Mouse (Mus musculus) cerebellum, adult 9-11 months (tissue): ENCODE measurements around the gene Gpx4.
A peak's percentile ranks its signal among the peaks of the same experiment; 100 is the strongest.

Source experiments
- DNase-seq: peaks from one replicate; pipeline ENCODE4 v3.0.0; 2022

The Gpx4 gene

DNA sequence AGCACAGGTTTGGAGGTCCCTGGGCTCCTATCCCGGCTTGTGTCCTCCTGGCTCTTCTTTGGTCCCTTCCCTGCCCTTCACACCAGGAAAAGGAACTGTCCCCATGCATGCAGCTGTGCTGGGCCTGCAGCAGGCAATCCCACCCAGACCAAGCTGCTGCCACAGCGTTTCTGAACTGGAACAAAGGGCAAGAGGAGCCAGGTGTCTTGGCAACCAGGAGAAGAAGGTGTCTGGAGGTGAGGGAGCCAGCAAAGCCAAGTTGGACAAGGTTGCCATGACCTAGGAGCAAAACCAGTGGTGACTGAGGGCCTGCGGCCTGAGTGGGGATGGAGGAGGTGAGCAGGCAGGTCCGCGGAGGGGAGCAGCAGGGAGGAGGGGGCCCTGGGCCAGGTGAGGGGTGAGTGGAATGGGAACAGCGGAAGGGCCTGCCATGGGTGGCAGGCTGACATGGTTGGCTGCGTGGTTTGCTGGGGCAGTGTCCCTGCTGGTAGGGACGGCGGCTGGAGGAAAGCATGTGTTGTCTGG is at the start of gene Gpx4:
Gene Gpx4, plus strand, starts transcription at position 126 of the 525 bp plus-strand sequence.
- peak; percentile 16 for DNase-seq

DNA sequence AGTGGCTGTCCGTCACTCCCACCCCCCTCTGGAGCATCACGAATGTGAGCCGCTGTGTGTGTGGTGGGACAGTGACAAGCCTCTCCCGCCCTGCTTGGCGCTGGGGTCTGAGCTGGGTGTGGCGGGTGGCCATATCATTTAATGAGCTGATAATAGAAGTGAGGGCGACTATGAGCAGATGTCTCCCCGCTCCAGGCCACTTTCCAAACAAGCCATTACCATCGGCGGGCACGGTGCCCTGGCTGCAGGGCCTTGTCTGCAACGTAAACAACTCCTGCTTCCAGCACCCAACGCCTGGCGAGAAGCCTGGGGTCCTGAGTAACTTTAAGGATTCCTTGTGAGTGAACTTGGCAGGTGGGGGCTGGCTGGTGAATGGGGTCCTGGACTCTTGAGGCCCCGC is 49.1 kb upstream of the Gpx4 start:
- DNase-seq = peak; percentile 85

DNA sequence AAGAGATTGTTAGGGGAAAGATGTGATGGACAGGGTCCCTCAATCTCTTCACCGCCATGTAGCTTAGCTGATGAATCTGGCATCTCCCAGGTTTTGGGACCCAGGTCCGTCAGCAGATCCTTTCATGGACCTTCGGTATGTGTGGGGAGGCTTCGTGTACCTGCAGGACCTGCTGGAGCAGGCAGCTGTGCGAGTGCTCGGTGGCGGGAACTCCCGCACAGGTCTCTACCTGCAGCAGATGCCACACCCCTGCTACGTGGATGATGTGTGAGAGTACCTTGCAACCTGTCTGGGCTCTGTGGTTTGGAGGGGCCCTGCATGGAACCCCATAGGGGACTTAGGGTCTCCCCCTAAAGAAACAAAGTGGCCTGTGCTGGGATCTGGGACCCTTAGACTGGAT is 45.0 kb upstream of the Gpx4 start:
- no peak for DNase-seq

DNA sequence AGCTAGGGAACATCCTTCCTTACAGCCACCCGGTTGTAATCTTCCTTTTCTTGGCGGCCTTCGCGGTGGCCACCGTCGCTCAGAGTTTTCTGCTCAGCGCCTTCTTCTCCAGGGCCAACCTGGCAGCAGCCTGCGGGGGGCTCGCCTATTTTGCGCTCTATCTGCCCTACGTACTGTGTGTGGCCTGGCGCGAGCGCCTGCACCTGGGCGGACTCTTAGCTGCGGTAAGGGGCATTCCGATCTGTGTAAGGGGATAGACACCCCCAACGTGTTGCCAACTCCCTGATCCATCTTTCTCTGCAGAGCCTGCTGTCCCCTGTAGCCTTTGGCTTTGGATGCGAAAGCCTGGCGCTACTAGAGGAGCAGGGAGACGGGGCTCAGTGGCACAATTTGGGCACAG is 44.1 kb upstream of the Gpx4 start:
- DNase-seq = no peak

DNA sequence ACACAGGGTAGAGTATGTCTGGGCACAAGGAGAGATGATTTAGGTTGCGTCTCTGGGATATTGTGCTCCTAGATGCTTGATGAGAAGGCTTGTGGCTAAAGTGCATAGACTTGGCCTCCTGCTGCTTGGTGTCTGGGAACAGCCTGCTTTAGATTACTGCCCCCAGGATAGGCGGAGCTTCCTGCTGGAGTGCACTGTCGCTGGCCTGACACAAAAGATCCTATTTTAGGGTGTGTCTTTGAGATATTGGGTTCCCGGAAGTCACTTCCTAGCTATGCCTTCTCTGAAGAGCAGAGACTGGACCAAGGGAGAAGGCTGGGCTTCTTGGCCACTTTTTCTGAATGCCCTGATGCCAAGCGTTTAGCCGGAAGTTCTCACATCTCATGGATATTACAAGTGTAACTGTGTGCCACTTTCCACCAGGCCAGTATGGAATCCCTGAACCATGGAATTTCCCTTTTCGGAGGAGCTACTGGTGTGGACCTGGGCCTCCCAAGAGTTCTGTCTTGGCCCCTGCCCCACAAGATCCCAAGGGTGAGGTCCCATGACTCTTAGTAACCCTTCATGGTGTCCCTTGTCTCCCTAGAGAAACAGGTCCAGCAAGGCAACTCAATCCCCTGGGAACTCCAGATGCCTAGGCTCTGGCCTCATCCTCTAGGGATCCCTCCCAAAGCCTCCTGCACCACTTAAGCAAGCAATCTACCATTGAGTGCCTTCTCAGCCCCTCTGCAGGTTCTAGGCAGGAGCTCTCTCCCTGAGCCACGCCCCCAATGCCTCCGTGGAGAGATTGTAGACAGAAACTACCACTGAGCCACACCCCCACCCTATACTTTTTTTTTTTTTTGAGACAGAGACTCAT is 43.4 kb upstream of the Gpx4 start:
- no peak for DNase-seq

DNA sequence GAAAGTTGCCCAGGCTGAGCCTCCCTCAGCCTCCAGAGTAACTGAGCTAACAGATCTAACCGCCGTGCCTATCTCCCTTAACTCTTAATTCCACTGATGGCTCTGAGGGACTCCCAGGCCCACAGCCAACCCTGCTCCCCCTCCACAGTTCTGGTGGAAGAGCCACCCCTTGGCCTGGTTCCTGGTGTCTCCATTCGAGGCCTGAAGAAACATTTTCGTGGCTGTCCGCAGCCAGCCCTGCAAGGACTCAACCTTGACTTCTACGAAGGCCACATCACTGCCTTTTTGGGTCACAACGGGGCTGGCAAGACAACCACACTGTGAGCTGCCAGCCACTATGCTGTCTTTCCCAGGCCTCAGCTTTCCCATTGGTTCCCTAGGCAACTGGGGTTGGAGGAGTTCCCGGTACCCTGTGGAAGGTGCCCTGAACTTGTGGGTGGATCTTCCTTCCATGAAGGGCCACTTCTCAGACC is 42.7 kb upstream of the Gpx4 start:
- DNase-seq = no peak

DNA sequence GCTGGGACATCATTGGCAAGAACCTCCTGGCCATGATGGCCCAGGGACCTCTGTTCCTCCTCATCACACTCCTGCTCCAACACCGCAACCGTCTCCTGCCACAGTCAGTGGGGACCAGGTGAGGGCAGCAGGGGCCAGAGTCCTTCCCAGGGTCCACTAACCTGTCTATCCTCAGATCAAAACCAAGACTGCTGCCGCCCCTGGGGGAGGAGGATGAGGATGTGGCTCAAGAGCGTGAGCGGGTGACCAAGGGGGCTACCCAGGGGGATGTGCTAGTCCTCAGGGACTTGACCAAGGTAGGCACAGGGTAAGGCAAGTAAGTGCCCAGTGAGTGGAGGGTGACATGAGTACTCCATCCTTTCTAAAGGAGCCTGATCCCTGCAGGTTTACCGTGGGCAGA is 35.2 kb upstream of the Gpx4 start:
- DNase-seq = no peak

DNA sequence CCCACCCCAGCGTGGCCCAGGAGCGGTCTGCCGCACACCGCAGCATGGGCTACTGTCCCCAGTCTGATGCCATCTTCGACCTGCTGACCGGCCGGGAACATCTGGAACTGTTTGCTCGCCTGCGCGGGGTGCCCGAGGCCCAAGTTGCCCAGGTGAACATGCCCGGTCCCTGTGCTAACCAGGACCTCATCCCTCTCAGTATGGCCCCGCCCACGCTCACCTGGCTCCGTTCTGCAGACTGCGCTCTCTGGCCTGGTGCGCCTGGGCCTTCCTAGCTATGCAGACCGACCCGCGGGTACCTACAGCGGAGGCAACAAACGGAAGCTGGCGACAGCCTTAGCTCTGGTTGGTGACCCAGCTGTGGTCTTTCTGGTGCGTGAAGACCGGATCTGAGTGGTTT is 33.4 kb upstream of the Gpx4 start:
- no peak for DNase-seq

DNA sequence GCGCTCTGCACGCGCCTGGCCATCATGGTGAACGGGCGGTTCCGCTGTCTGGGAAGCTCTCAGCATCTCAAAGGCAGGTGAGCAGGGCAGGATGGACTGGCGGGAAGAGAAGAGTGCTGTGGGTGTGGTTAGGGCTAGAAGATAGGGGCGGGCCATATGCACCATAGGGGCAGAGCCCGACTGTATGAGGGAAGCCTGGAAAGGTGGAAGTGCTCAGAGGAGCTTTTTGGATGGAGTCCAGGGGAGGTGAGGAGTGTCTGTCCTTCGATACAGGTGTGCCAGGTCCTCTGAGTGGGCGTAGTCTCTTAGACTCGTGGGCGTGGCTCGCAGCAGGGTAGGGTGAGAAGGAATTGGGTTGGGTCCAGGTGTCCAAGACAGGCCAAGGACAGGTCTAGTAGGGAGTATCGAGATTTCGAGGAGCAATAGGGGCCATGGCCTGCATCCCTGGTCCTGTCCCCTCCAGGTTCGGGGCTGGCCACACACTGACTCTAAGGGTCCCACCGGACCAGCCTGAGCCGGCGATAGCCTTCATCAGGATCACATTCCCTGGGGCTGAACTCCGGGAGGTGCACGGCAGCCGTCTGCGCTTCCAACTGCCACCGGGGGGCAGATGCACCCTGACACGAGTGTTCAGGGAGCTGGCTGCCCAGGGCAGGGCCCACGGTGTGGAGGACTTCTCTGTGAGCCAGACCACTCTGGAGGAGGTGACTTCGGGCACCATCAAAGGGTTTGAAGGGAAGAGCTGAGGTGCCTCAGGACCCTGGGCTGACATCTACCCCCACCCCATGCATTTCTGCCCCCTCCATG is 32.3 kb upstream of the Gpx4 start:
- DNase-seq = no peak

DNA sequence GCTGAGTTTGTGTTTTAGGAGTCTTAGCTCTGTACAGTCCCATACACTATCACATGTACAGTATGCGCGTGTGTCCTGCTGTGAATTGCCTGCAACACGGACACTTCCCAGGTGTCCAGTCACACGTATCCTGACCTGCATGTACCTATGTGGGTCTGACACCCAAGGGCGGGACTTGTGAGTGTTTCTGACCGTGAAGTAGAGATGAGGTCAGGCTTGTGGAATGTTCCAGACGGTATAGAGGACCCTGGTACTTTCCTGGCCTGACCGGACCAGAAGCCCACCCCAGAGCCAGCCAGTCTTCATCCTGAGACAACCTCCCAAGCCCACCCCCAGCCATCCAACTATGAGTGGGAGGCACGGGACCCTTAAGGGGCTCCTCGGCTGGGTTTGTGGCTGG is 31.4 kb upstream of the Gpx4 start:
- DNase-seq = no peak

DNA sequence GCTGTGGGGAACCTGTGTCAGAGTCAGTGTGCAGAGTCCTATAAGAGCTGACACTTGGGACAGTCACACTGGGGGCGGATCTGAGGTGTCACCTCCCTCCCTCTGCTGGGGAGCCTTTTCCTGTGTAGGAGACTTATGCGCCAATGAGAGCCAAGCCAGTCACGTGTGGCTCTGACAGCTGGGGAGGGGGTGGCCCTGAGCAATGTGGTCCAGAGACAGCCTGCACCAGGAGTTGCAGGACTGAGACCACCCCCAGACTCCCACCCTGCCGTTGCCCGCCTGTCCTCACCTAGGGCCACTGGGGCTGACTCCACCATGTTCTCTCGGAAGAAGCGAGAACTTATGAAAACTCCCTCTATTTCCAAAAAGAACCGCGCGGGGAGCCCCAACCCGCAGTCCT is 30.5 kb upstream of the Gpx4 start, which contains the start of gene Arhgap45:
Gene Arhgap45, plus strand, starts transcription at position 143 of the 400 bp plus-strand sequence.
- no peak for DNase-seq

DNA sequence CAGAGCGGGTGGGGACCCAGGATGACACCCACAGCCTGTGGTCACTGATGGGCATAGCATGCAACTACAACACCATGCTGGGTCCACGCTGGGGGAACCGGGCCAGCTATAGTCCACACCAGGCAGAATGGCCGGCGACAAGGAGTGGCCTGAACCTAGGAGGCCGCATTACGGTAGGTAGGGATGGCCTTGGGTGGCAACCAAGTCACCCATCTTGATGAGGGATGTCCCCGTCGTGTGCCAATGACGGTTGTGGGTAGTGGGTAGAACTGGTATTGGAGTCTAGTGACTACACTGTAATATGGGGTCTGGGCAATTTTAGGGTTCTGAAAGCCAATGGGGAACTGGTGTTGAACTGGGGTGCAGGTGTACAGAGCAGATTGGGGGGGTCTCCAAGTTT is 30.0 kb upstream of the Gpx4 start:
- DNase-seq = no peak

DNA sequence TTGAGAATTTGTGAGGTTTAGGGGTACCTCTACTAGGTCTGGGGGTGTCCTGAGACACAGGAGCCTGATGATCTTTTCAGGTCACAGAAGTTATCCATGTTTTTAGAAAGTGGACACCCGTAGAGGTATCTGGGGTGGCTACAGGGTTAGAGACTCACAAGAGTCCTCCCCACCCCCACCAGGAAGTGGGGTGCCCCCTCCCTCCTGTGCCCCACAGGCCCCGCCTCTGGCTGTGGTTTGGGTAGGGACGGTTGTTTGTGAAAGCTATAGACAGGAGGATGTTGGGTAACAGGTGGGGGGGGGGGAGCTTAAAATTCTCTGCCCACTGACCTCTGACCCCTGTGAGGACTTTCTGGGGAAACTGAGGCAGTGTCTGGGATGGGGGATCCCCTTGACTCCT is 29.6 kb upstream of the Gpx4 start:
- no peak for DNase-seq

DNA sequence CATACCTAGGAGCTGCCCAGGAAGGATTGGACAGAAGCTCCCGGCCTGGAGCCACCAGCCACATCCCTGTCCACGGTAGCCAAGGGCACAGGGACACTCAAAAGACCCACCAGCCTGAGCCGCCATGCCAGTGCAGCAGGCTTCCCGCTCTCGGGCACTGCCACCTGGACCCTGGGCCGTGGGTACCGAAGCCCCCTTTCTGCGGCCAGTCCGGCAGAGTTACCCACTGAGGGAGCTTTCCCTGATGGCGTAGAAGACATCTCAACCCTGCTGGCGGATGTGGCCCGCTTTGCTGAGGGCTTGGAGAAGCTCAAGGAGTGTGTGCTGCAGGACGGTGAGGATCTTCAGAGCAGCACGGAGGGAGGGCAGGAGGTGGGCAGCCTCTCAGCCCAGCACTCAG is 29.2 kb upstream of the Gpx4 start:
- DNase-seq = no peak

DNA sequence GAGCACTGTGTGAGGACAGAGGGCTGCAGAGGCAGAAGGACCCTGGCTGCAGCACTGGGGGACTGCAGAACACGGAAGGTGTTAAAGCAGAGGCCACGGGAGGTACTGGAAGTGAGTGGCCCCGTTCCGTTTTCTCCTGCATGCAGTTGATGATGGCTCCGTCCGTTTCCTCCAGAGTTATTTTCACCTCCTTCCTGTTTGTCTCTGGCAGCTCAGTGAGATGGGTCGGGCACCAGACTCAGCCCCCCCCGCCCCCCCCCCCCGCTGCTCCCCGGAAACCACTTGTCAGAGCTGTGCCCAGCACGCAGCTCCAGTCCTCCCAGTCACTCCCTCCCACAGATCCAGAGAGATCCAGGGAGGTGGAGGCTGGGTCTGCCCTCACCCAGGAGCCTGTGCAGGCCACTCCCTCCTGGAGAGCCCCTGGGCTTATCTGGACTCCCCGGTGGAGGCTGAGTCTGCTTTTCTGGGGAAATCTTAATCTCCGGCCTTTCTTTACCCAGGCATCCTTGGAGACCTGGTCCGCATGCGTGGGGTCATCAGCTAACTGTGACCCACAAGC is 28.1 kb upstream of the Gpx4 start:
- no peak for DNase-seq

DNA sequence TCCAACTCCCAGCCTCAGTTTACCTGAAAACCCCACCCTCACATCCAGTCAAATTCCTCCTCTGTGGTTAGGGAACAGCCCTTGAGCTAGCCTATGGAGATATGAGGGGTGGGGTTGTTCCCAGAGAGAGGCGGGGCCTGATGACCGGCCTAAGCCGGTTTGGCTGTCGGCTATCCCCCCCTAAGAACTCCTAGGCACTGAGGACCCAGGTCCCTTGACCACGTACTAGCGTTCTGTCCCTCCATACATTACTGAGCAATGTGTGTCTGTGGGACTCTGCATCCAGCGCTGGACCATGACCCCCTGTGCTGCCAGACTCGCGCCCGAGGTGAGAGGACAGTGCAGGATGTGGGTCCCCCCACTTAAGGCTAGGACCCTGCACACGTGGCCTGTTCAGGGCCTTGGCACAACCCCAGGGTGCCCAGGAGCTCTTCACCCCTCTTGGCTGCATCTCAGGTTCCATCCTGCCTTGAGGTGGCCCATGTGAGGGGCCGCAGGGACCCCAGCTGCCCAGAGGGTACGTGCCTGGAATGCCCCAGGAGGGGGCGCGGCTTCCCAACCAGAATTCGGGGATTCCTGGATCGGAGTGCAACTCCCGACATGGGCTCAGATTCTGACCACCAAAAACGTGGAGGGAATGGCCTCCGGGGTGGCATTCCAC is 27.4 kb upstream of the Gpx4 start:
- DNase-seq = no peak

DNA sequence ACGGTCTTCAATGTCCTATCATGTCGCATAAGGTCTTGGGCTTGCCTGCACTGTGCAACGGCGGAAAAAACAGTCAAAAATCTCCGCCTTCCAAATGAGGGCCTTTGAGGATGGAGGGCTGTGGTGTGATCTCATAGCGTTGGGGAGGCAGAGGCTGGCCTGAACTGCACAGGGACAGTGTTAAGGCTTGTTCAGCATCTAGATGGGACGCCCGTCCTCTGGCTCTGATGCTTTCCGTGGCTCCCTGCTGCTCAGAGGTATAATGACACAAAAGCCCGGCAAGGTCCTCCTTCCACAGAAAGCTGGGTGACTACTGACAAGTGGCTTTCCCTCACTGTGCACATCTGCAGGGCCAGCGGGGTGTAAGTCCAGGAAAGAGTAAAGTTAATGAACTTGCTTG is 26.8 kb upstream of the Gpx4 start:
- DNase-seq = no peak

DNA sequence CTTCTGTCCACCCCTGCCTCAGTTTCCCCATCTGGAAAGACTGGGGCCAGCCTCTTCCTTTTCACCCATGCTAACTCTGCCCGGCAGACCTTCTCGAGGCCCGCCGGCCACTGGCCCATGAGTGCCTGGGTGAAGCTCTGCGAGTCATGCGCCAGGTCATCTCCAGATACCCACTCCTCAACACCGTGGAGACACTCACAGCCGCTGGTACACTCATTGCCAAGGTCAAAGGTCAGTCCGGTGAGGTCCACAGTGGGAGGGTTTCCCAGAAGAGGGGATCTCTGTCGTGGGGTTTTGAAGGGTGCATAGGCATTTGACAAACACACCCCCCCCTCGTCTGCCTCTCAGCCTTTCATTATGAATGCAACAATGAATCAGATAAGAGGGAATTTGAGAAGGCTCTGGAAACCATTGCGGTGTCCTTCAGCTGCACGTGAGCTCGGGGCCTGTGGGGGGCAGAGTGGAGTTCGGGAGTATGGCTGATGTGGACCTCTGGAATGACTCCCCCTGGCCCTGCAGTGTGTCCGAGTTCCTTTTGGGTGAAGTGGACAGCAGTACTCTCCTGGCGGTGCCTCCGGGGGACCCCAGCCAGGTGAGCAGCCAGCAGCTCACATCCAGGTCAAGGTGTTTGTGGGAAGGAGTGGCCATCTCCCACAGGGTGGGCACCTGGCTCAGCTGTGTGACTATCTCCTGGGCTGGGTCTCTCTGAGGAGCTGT is 26.2 kb upstream of the Gpx4 start:
- no peak for DNase-seq

DNA sequence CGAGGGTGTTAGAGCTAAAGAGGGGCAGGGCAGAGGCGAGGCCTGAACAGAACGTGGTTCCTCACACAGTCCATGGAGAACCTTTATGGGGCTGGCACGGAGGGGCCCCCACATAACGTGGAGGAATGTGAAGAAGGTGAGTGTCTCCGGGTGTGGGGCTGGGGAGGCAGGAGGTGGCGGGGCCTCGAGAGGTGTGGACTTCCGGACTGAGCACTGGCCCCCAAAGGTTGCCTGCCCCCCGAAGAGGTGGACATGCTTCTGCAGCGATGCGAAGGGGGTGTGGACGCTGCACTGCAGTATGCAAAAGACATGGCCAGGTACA is 25.7 kb upstream of the Gpx4 start:
- no peak for DNase-seq

DNA sequence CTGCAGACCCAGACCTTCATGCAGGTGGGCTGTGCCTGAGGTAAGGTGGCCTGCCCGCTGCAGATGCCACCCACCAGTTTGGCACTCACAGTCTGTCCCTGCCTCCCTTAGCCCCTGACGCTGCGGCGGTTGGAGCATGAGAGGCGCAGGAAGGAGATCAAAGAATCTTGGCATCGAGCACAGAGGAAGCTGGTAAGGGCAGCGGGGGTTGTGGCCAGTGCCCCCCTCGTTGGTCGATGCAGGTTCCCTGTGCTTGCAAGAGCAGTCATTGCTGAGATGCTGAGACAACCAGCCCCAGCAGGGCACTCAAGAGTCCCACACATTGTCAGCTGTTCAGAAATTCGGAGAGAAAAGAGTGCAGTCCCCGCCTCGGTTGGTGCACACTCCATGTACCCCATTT is 24.8 kb upstream of the Gpx4 start:
- no peak for DNase-seq

DNA sequence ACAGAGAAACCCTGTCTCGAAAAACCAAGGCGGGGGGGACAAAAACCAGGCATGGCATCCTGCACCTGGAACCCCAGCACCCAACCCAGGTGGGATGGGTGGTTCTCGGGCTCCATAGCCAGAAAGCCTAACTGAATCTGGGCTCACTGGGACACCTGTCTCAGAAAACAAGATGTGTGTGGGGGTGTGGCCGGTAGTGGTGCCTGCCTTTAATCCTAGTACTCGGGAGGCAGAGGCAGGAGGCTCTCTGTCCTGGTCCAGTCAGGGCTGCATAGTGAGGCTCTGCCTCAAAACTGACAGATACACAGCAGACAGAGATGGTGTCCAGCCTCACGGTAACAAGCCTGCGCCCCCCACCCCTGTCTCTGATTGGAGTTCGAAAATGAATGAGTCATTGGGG is 24.2 kb upstream of the Gpx4 start:
- DNase-seq = no peak

DNA sequence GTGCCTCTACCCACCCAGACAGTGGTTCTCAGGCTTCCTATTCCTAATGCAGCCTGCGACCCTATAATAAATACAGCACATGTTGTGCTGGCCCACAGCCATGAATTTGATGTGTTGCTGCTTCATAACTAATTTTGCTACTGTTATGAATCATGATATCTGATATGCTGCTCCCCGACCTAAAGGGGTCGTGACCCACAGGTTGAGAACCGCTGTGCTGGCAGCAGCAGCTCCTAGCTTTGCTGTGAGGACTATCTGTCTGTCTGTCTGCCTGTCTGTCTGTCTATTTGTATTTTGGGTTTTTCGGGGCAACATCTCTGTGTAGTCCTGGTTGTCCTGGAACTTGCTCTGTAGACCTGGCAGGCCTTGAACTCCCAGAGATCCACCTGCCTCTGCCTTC is 23.2 kb upstream of the Gpx4 start:
- DNase-seq = no peak
